Mouse (Mus musculus) megakaryocyte-erythroid progenitor cell, adult 5 weeks (primary cell): Measurements from ENCODE around the gene Tmem87b. TPM values are rescaled to one million over a fixed set of nuclear protein-coding genes. Genes with fewer than 3 reads are reported as not detected.

Source experiments
- polyA plus RNA-seq: library from polyadenylated mRNA; stranded (reverse); fragments of >175 nt; gene quantifications from 2 replicates; pipeline ENCODE4 v1.2.3, GENCODE M21; 2012

Tmem87b gene
- polyA plus RNA-seq: 1.9 and 2.4 TPM in 2 replicates

GRCm38 (mm10) chr2:128817786-128818681, at the start of gene Tmem87b:
Tmem87b (plus strand) TSS chr2:128818118.

DNA sequence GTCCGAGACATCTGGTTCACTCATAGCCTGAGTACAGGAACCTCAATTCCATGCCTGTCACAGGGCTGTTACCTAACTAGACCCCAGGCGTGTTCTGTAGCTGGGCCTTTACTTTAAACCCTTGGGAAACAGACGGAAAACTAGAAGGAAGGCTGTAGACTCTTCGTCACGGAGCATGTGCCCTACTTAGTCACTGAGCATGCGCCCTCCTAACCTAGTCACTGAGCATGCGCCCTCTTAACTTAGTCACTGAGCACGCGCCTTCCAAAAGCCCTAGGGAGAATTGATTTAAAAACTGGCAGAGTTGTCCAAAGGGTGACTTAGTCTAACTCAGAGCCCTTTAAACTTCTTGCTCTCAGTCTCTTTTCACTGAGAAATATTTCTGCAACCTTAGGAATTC, 44.7 kb downstream of the Tmem87b start, which contains the start of gene Fbln7:
Gene Fbln7, plus strand, starts transcription at position 346 of the 400 bp plus-strand sequence.

Other genes with a start within 250 kb of the Tmem87b start
- gene Spdye4c, start 226.9 kb upstream of the Tmem87b start, polyA plus RNA-seq: not detected in 2 replicates
- 38.5 and 38.6 TPM in 2 replicates for gene Anapc1, start 130.7 kb upstream of the Tmem87b start, polyA plus RNA-seq
- gene Mertk, start 119.2 kb upstream of the Tmem87b start, polyA plus RNA-seq: 0.04 TPM in 1 of 2 replicates, not detected in the other
- not detected in 2 replicates for gene Fbln7, start 44.9 kb downstream of the Tmem87b start, polyA plus RNA-seq
- 1.2 and 1.3 TPM in 2 replicates for gene Zc3h8, start 126.0 kb downstream of the Tmem87b start, polyA plus RNA-seq
- 2.2 and 2.4 TPM in 2 replicates for gene Zc3h6, start 149.3 kb downstream of the Tmem87b start, polyA plus RNA-seq
- gene Gm10762, start 149.6 kb downstream of the Tmem87b start, polyA plus RNA-seq: 9.9 and 10.4 TPM in 2 replicates
- not detected in 2 replicates for gene Vinac1, start 230.1 kb downstream of the Tmem87b start, polyA plus RNA-seq
- gene Ttl, start 247.8 kb downstream of the Tmem87b start, polyA plus RNA-seq: 1.8 and 2.5 TPM in 2 replicates